Mouse (Mus musculus) hematopoietic stem cell, adult 5-6 weeks (primary cell): Measurements from ENCODE around the gene Spin1. TPM values are rescaled to one million over a fixed set of nuclear protein-coding genes. Genes with fewer than 3 reads are reported as not detected.
A peak's percentile ranks its signal among the peaks of the same experiment; 100 is the strongest.

Experiments
- ATAC-seq, 2 experiments: fragments of 125-278 bp in 1 of 2; replicated peaks in 1 of 2; 2 replicates each; pipeline ENCODE4 v1.8.0; 2016 to 2017; ENCODE audit warnings: inconsistent platforms in 2 of 2, mild to moderate bottlenecking in 2 of 2, moderate number of reproducible peaks in 2 of 2, low read depth in 1 of 2, moderate TSS enrichment in 1 of 2; ENCODE audit not compliant: low FRiP score in 2 of 2, poor library complexity in 2 of 2, severe bottlenecking in 2 of 2, insufficient read depth in 1 of 2, low TSS enrichment in 1 of 2
- total RNA-seq: library from RNA; stranded (forward); fragments of 172-1452, 232-1000 nt; gene quantifications from 2 replicates; pipeline ENCODE4 v1.2.3, GENCODE M21; 2017

The Spin1 gene
- total RNA-seq, 1 experiment from 2014 or later, result 67.7 TPM

GRCm38 (mm10) chr13:51120734-51121133 is 20.1 kb downstream of the Spin1 start:
- no peak for ATAC-seq

GRCm38 (mm10) chr13:51121966-51122365 is 21.3 kb downstream of the Spin1 start:
- ATAC-seq, result no peak

- no peak for ATAC-seq
Observed at GRCm38 (mm10) chr13:51122771-51123170, 22.1 kb downstream of the Spin1 start.

GRCm38 (mm10) chr13:51125357-51125756 is 24.7 kb downstream of the Spin1 start:
- no peak for ATAC-seq

- 0 out of 4 replicates have a peak, but pooled peaks of 1 of the 2 experiments have one; percentile 27 for ATAC-seq
Observed at GRCm38 (mm10) chr13:51127906-51128305, 27.2 kb downstream of the Spin1 start.

- ATAC-seq, result no peak
Observed at GRCm38 (mm10) chr13:51128417-51128816, 27.7 kb downstream of the Spin1 start.

- no peak for ATAC-seq
Observed at GRCm38 (mm10) chr13:51131179-51131578, 30.5 kb downstream of the Spin1 start.

- ATAC-seq, result peak; percentile 66 to 77; a peak in 3 of 4 replicates
Observed at GRCm38 (mm10) chr13:51136315-51136714, 35.6 kb downstream of the Spin1 start.

- ATAC-seq, result no peak
Observed at GRCm38 (mm10) chr13:51136996-51137701, 36.5 kb downstream of the Spin1 start.

GRCm38 (mm10) chr13:51137702-51138031 is 37.0 kb downstream of the Spin1 start:
- ATAC-seq, result no peak

GRCm38 (mm10) chr13:51147106-51147505 is 46.4 kb downstream of the Spin1 start:
- ATAC-seq, result no peak

- ATAC-seq, result no peak
Observed at GRCm38 (mm10) chr13:51152966-51153669, 52.4 kb downstream of the Spin1 start.

- ATAC-seq, result no peak
Observed at GRCm38 (mm10) chr13:51153670-51154030, 53.0 kb downstream of the Spin1 start.

GRCm38 (mm10) chr13:51155178-51156013 is 54.7 kb downstream of the Spin1 start:
- ATAC-seq, result no peak

GRCm38 (mm10) chr13:51156014-51156386 is 55.3 kb downstream of the Spin1 start:
- no peak for ATAC-seq

GRCm38 (mm10) chr13:51157291-51157690 is 56.6 kb downstream of the Spin1 start:
- peak in 1 of 2 experiments; percentile 49; a peak in 2 of 4 replicates for ATAC-seq

- ATAC-seq, result no peak
Observed at GRCm38 (mm10) chr13:51161672-51162071, 61.0 kb downstream of the Spin1 start.

GRCm38 (mm10) chr13:51162246-51162645 is 61.6 kb downstream of the Spin1 start:
- no peak for ATAC-seq
